Mouse (Mus musculus): ENCODE measurements around the gene Spata46. TPM values are rescaled to one million over a fixed set of nuclear protein-coding genes. Genes with fewer than 3 reads are reported as not detected.

The Spata46 gene
- polyA plus RNA-seq, 1 experiment from 2014 or later: not detected

- DNase-seq (ENCODE audit: low spot score): no peak
These were observed 31.3 kb downstream of the Spata46 start for GRCm38 (mm10) chr1:170339943-170340342.

DNA sequence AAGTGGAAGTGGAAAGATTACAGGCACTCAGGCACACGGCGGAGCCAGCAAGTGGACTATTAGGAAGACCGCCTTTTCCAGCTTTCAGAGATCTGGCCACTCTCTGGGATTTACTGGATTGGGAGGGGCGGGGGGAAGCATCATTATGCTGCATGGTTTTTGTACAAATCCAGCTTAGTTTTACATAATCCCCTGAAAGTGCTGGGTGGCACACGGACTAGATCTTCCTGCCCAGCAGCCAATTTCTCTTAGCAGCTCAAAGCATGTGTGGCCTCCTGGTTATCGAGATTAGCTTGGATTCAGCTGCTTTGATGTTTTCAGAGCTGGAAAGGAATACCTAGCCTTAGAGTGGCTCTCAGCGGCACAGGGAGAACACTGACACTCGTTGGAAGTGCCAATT, 34.5 kb downstream of the Spata46 start:
- DNase-seq (ENCODE audit: low spot score): no peak

DNA sequence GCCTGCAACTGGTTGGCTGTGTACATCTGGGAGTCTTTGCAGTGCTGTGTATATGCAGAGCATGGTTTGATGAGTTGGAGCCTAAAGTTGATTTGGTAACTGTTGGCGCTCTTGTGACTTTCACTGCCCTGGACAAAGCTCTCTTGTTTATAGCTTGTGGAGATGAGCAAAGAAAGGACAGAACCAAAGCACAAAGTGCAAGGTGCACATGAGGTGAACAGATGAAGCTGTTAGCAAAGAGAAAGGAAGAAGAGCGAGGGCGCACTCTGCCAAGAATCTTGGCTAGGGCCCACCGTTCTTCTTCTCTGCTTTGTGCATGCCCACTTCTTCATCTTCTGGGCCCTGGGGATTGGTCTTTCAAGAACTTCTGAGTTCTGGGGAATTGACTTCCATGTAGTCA, 35.3 kb downstream of the Spata46 start:
- no peak for DNase-seq (ENCODE audit: low spot score)

- no peak for DNase-seq (ENCODE audit: low spot score)
These were observed 37.7 kb downstream of the Spata46 start for GRCm38 (mm10) chr1:170346266-170346665.

- no peak for DNase-seq (ENCODE audit: low spot score)
These were observed 42.5 kb downstream of the Spata46 start for GRCm38 (mm10) chr1:170351080-170351479.

GRCm38 (mm10) chr1:170353335-170353734, 44.7 kb downstream of the Spata46 start:
- no peak for DNase-seq (ENCODE audit: low spot score)

GRCm38 (mm10) chr1:170360183-170360915, 51.7 kb downstream of the Spata46 start:
- DNase-seq (ENCODE audit: low spot score): no peak

Other genes starting within 250 kb of the Spata46 start
- 2.5 and 4.1 TPM in 2 replicates for gene Ddr2, start 198.0 kb upstream of the Spata46 start, polyA plus RNA-seq (2015; fragmentation: Nextera tagmentation; extraction: Ambion mirVana)
- gene Uap1, start 133.8 kb upstream of the Spata46 start, polyA plus RNA-seq (2015; fragmentation: Nextera tagmentation; extraction: Ambion mirVana): 48.9 and 51.0 TPM in 2 replicates
- 6.7 and 7.0 TPM in 2 replicates for gene Uhmk1, start 93.4 kb upstream of the Spata46 start, polyA plus RNA-seq (2015; fragmentation: Nextera tagmentation; extraction: Ambion mirVana)
- gene Sh2d1b2, start 76.1 kb upstream of the Spata46 start, polyA plus RNA-seq (2015; fragmentation: Nextera tagmentation; extraction: Ambion mirVana): not detected in 2 replicates
- gene Sh2d1b1, start 31.5 kb upstream of the Spata46 start, polyA plus RNA-seq (2015; fragmentation: Nextera tagmentation; extraction: Ambion mirVana): 0.64 and 1.1 TPM in 2 replicates
- gene Gm7694, start 2.5 kb upstream of the Spata46 start, polyA plus RNA-seq (2015; fragmentation: Nextera tagmentation; extraction: Ambion mirVana): 0.26 and 0.36 TPM in 2 replicates

Measured in thymus, postnatal 0 days (tissue).